Mouse (Mus musculus): Measurements from ENCODE around the gene Sypl. TPM values are rescaled to one million over a fixed set of nuclear protein-coding genes. Genes with fewer than 3 reads are reported as not detected.

The Sypl gene
- total RNA-seq, 2 experiments from 2014 or later, result 85.3 to 86.1 TPM

GRCm38 (mm10) chr12:33027093-33027492, 73.4 kb downstream of the Sypl start:
- DNase-seq (ENCODE audit: low spot score), result peak; percentile 57
- intact Hi-C loops (cut with DNase I), result loop anchor here (1.0 to 5.0 kb wide), 5 partner anchors 82 to 400 kb away; partner anchors contain the start of gene Twistnb

- intact Hi-C loops (cut with DNase I), result loop anchor here (2.0 to 5.0 kb wide), 4 partner anchors 121 to 399 kb away; partner anchors contain the start of gene Twistnb
- no peak for DNase-seq (ENCODE audit: low spot score)
Measured at GRCm38 (mm10) chr12:33028109-33028691, 74.5 kb downstream of the Sypl start.

GRCm38 (mm10) chr12:33028708-33029107, 75.0 kb downstream of the Sypl start:
- intact Hi-C loops (cut with DNase I), result loop anchor here (2.0 to 5.0 kb wide), 4 partner anchors 120 to 399 kb away; partner anchors contain the start of gene Twistnb

More at GRCm38 (mm10) chr12:33028708-33029107, 75.0 kb downstream of the Sypl start:
- no peak for DNase-seq (ENCODE audit: low spot score)

Other genes starting within 250 kb of the Sypl start
- gene Nampt, start 134.3 kb upstream of the Sypl start, total RNA-seq (2021), result 10 to 100 TPM; 88.4 to 94.6 TPM
- under 1 TPM; 0.67 to 0.73 TPM for gene Cdhr3, start 139.0 kb downstream of the Sypl start, total RNA-seq (2021)
- gene Atxn7l1, start 193.8 kb downstream of the Sypl start, total RNA-seq (2021), result 10 to 100 TPM; 17.2 to 19.2 TPM